Mouse (Mus musculus) spleen, adult 2 months (tissue): ENCODE data around the gene Primpol. TPM values are rescaled to one million over a fixed set of nuclear protein-coding genes. Genes with fewer than 3 reads are reported as not detected.

Experiments
- DNase-seq, 2 experiments: peaks; one replicate each; pipeline versions ENCODE4 v3.0.0 to v3.0.0-alpha.2; 2012 to 2021; ENCODE audit warnings: low spot score in 2 of 2, low read depth in 1 of 2
- H3K27ac ChIP-seq: fragments of 200-500 bp; 2 replicates; pipeline ENCODE4 v1.5.1; 2012; ENCODE audit warnings: low read length, inconsistent platforms; ENCODE audit not compliant: insufficient read depth
- H3K27me3 ChIP-seq: fragments of 200-500 bp; 2 replicates; pipeline ENCODE4 v1.6.1; 2012; ENCODE audit warnings: mild to moderate bottlenecking, moderate library complexity, low read length, inconsistent platforms; ENCODE audit not compliant: control insufficient read depth, insufficient read depth
- H3K36me3 ChIP-seq: fragments of 200-500 bp; 2 replicates; pipeline ENCODE4 v1.6.1; 2012; ENCODE audit warnings: mild to moderate bottlenecking, low read length, inconsistent platforms; ENCODE audit not compliant: control insufficient read depth, insufficient read depth
- H3K4me1 ChIP-seq: fragments of 200-500 bp; 2 replicates; pipeline ENCODE4 v1.6.1; 2011; ENCODE audit warnings: inconsistent platforms; ENCODE audit not compliant: control insufficient read depth, insufficient read depth, insufficient read length
- H3K4me3 ChIP-seq: fragments of 200-500 bp; 2 replicates; pipeline ENCODE4 v1.5.1; 2011; ENCODE audit warnings: mild to moderate bottlenecking, inconsistent platforms; ENCODE audit not compliant: insufficient read depth, insufficient read length; ENCODE audit errors: extremely low read depth
- CTCF ChIP-seq: fragments of 200-500 bp; IDR thresholded peaks from 2 replicates; pipeline ENCODE4 v1.5.1; 2011; ENCODE audit warnings: mild to moderate bottlenecking, inconsistent platforms; ENCODE audit not compliant: insufficient read depth, insufficient read length, insufficient replicate concordance; ENCODE audit errors: extremely low read depth
- POLR2A ChIP-seq: fragments of 200-500 bp; IDR thresholded peaks from 2 replicates; pipeline ENCODE4 v1.6.1; 2011; ENCODE audit warnings: low read depth, low read length, inconsistent platforms
- WGBS: fragments of 180-500 bp; shearing (Covaris S2); methylation state at CpG from one replicate; pipeline ENCODE4 v1.1.7; 2018; 5-methylcytosine and 5-hydroxymethylcytosine counted together
- polyA plus RNA-seq: library from polyadenylated mRNA; depleted of rRNA; stranded (reverse); fragments of >200 nt; gene quantifications from 2 replicates; pipeline ENCODE4 v1.2.3, GENCODE M21; 2012

Gene Primpol
- polyA plus RNA-seq, 1 experiment = 2.5 TPM

- TF ChIP-seq POLR2A = no peak
- TF ChIP-seq CTCF = no peak
- H3K4me3 ChIP-seq = no peak overlapping the region
- 97% methylated on average over 9 of the region's 9 CpGs for WGBS
- DNase-seq = no peak
- H3K4me1 ChIP-seq = no peaks in the 10 kb centered on the region
- H3K36me3 ChIP-seq = peaks cover 26% of the 10 kb centered on the region
- H3K27me3 ChIP-seq = no peaks in the 10 kb centered on the region
- H3K27ac ChIP-seq = no peak overlapping the region
Observed at GRCm38 (mm10) chr8:46578794-46579193, 38.2 kb downstream of the Primpol start.

GRCm38 (mm10) chr8:46573964-46574363 lies 43.0 kb downstream of the Primpol start:
- Histone ChIP-seq H3K36me3 (peaks cover 21% of the 10 kb centered on the region), H3K27ac (no peak overlapping the region), H3K4me1 (no peaks in the 10 kb centered on the region), H3K27me3 (no peaks in the 10 kb centered on the region), H3K4me3 (no peak overlapping the region)
- no peak for TF ChIP-seq POLR2A
- no peak for TF ChIP-seq CTCF
- WGBS = 94% methylated on average over 2 of the region's 2 CpGs
- DNase-seq = no peak

GRCm38 (mm10) chr8:46573446-46573845 lies 43.6 kb downstream of the Primpol start:
- no peak for TF ChIP-seq CTCF
- no peak for TF ChIP-seq POLR2A
- WGBS = 97% methylated on average over 2 of the region's 2 CpGs
- DNase-seq = no peak
- Histone ChIP-seq H3K27ac (no peak overlapping the region), H3K36me3 (peaks cover 17% of the 10 kb centered on the region), H3K4me1 (no peaks in the 10 kb centered on the region), H3K27me3 (no peaks in the 10 kb centered on the region), H3K4me3 (no peak overlapping the region)

GRCm38 (mm10) chr8:46570673-46571072 lies 46.3 kb downstream of the Primpol start:
- Histone ChIP-seq H3K4me3 (no peak overlapping the region), H3K27me3 (no peaks in the 10 kb centered on the region), H3K27ac (no peak overlapping the region), H3K36me3 (peaks cover 2% of the 10 kb centered on the region), H3K4me1 (no peaks in the 10 kb centered on the region)
- no peak for DNase-seq
- TF ChIP-seq POLR2A = no peak
- TF ChIP-seq CTCF = no peak
- WGBS = 89% methylated on average over 10 of the region's 14 CpGs

- DNase-seq = no peak
- Histone ChIP-seq H3K4me3 (no peak overlapping the region), H3K4me1 (no peaks in the 10 kb centered on the region), H3K27ac (no peak overlapping the region), H3K27me3 (no peaks in the 10 kb centered on the region), H3K36me3 (peaks cover 2% of the 10 kb centered on the region)
- 78% methylated on average over 19 of the region's 19 CpGs for WGBS
- TF ChIP-seq POLR2A (no peak), CTCF (no peak)
Observed at GRCm38 (mm10) chr8:46569659-46570441, 47.2 kb downstream of the Primpol start.

- Histone ChIP-seq H3K27me3 (no peaks in the 10 kb centered on the region), H3K36me3 (no peaks in the 10 kb centered on the region; the same call in none of the 2 replicates), H3K27ac (no peak overlapping the region), H3K4me1 (no peaks in the 10 kb centered on the region), H3K4me3 (no peak overlapping the region)
- no peak for TF ChIP-seq CTCF
- no peak for TF ChIP-seq POLR2A
- 84% methylated on average over 2 of the region's 2 CpGs for WGBS
- no peak for DNase-seq
Observed at GRCm38 (mm10) chr8:46568942-46569341, 48.1 kb downstream of the Primpol start.

GRCm38 (mm10) chr8:46567946-46568345 lies 49.1 kb downstream of the Primpol start:
- Histone ChIP-seq H3K27me3 (no peaks in the 10 kb centered on the region), H3K4me1 (no peaks in the 10 kb centered on the region), H3K4me3 (no peak overlapping the region), H3K36me3 (no peaks in the 10 kb centered on the region), H3K27ac (no peak overlapping the region)
- DNase-seq = no peak
- TF ChIP-seq POLR2A = no peak
- TF ChIP-seq CTCF = no peak
- 95% methylated on average over 8 of the region's 8 CpGs for WGBS
